In the genomic region with DNA sequence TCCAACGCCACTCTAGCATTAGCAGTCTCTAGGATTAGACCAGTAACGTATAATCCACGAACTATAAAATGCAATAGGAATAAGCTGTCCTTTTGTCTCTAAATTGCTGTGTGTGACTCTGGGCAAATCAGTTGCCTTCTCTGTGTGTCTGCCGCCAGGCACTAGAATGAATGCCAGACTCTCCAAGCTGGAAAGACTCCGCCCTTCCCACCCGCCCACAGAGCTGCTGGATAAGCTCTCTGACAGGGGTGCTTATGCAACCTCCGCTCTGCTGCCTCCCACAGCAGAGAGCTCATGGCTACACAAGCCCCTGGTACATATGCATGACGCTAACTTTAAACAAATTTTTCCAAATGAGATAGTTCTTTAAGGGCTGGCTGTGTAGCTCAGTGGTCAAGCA, we compare ENCODE assay signal across 9 mouse cellular contexts. TPM values are rescaled to one million over a fixed set of nuclear protein-coding genes. Genes with fewer than 3 reads are reported as not detected.
A peak's percentile ranks its signal among the peaks of the same experiment; 100 is the strongest.
DNase-seq lines count a peak whose midpoint lies in the region; ATAC-seq and TF ChIP-seq lines count a peak whose summit lies in the region.
"Had no signal": no experiment of that assay in that cellular context is flagged by ENCODE, and none has a peak within 500 bp of the region (broad histone marks: within the 10 kb centered on the region; RNA-seq: fewer than 3 reads in every experiment).

No protein-coding gene starts in this region.

- H3K4me1 ChIP-seq in heart, embryonic 11.5 days (ENCODE audit: control insufficient read depth, insufficient read depth, low read length): peaks cover 12% of the 10 kb centered on the region; the same call in 1 of the 2 replicates
- H3K4me1 ChIP-seq in heart, adult 2 months (ENCODE audit: control insufficient read depth, insufficient read depth, low read length): peaks cover 6% of the 10 kb centered on the region
- H3K4me1 ChIP-seq in lung, embryonic 15.5 days: peaks cover 19% of the 10 kb centered on the region

- TF ChIP-seq EP300 in heart, adult 2 months (IDR thresholded peaks at IDR 0.05; ENCODE audit: insufficient read depth, low read depth, low read length): 0 out of 2 replicates have a peak, but pooled peaks have one; percentile 53

- H3K27ac ChIP-seq in heart, embryonic 11.5 days (ENCODE audit: low read depth, low read length): no peak overlapping the region
- peak overlapping the region; percentile 56 for H3K27ac ChIP-seq in heart, adult 2 months
- no peak overlapping the region for H3K27ac ChIP-seq in lung, embryonic 15.5 days

- peak; percentile 97 for DNase-seq in heart, adult 11 months
- peak; percentile 60 for DNase-seq in adrenal gland, postnatal 25 days
- peak; percentile 60 to 75 for DNase-seq in heart, adult 2 months
- DNase-seq in kidney, postnatal 36 days: peak; percentile 62 to 65
- no peak for DNase-seq in spleen, adult 12 weeks (ENCODE audit: low spot score)
- no peak for DNase-seq in spleen, adult 18-20 months

- TF ChIP-seq CTCF in heart, adult 2 months (IDR thresholded peaks at IDR 0.05): no peak

- 35% methylated on average over 8 of the region's 8 CpGs for WGBS in heart, embryonic 11.5 days (ENCODE audit: insufficient replicate concordance)
- 26% methylated on average over 8 of the region's 8 CpGs for WGBS in heart, adult 2 months
- 34% methylated on average over 8 of the region's 8 CpGs for WGBS in lung, embryonic 15.5 days

- H3K36me3 ChIP-seq in heart, embryonic 11.5 days (ENCODE audit: control insufficient read depth, insufficient read depth, low read length): no peaks in the 10 kb centered on the region
- no peaks in the 10 kb centered on the region for H3K36me3 ChIP-seq in heart, adult 2 months (ENCODE audit: control insufficient read depth, insufficient read depth, low read length)
- H3K36me3 ChIP-seq in lung, embryonic 15.5 days: no peaks in the 10 kb centered on the region

- H3K4me3 ChIP-seq in heart, embryonic 11.5 days (ENCODE audit: low read depth, low read length): no peak overlapping the region
- H3K4me3 ChIP-seq in heart, adult 2 months: no peak overlapping the region
- H3K4me3 ChIP-seq in lung, embryonic 15.5 days: no peak overlapping the region
- H3K4me3 ChIP-seq: erythroblast, embryonic 14.5 days had no signal

- no peak for TF ChIP-seq POLR2A in heart, adult 2 months (IDR thresholded peaks at IDR 0.05; ENCODE audit: insufficient read depth, low read depth, low read length)

- no peaks in the 10 kb centered on the region for H3K79me2 ChIP-seq in heart, adult 2 months (replicated peaks; ENCODE audit: control insufficient read depth, insufficient read depth, low read length)

- 0 out of 2 replicates have a peak, but pooled peaks cover 2% of the 10 kb centered on the region for H3K9me3 ChIP-seq in heart, embryonic 11.5 days (replicated peaks; ENCODE audit: control insufficient read depth, low read length)
- H3K9me3 ChIP-seq in lung, embryonic 15.5 days: no peaks in the 10 kb centered on the region

- intact Hi-C loops in heart, adult 2 months (cut with DNase I): no loop called here

- no peak overlapping the region for H3K9ac ChIP-seq in heart, embryonic 11.5 days (ENCODE audit: low read depth, low read length)
- no peak overlapping the region for H3K9ac ChIP-seq in heart, adult 2 months (ENCODE audit: low read depth, low read length)
- H3K9ac ChIP-seq in lung, embryonic 15.5 days: no peak overlapping the region

- H3K27me3 ChIP-seq in heart, embryonic 11.5 days (ENCODE audit: control insufficient read depth, insufficient read depth, low read length): peaks cover 7% of the 10 kb centered on the region; the same call in 1 of the 2 replicates
- no peaks in the 10 kb centered on the region for H3K27me3 ChIP-seq in heart, adult 2 months (ENCODE audit: control insufficient read depth, insufficient read depth, low read length)
- no peaks in the 10 kb centered on the region; the same call in 1 of the 2 replicates for H3K27me3 ChIP-seq in lung, embryonic 15.5 days

- no peak overlapping the region for H3K4me2 ChIP-seq in heart, embryonic 11.5 days
- peak overlapping the region; percentile 6; the same call in 1 of the 2 replicates for H3K4me2 ChIP-seq in lung, embryonic 15.5 days

- ATAC-seq in heart, embryonic 11.5 days (replicated peaks; ENCODE audit: insufficient number of reproducible peaks, low FRiP score, low TSS enrichment): no peak
- peak; percentile 74; the same call in 1 of the 2 replicates for ATAC-seq in lung, embryonic 15.5 days (ENCODE audit: borderline replicate concordance, extremely low read depth, low FRiP score, low TSS enrichment)

RNA-seq across cellular contexts. Expression of gene Pnpla1, which starts 17.1 kb away (rescaled TPM):
- polyA plus RNA-seq in heart, embryonic 11.5 days (2014; fragmentation: Nextera tagmentation; extraction: Ambion mirVana): 0.06 TPM in 1 of 2 replicates, not detected in the other
- total RNA-seq in adrenal gland, postnatal 25 days (2021): 0.09 TPM in 1 of 2 replicates, not detected in the other
- total RNA-seq in heart, adult 2 months (2021): not detected
- 0.02 TPM in 1 of 2 replicates, not detected in the other for polyA plus RNA-seq in heart, adult 2 months (2012; rRNA removed)
- polyA plus RNA-seq in lung, embryonic 15.5 days (2015; fragmentation: Nextera tagmentation; extraction: Ambion mirVana): not detected in 2 replicates
- polyA plus RNA-seq: erythroblast, embryonic 14.5 days had no signal

RNA-seq across cellular contexts. Expression of gene 4930539E08Rik, which starts 39.8 kb away (rescaled TPM):
- 0.06 TPM in 1 of 2 replicates, not detected in the other for polyA plus RNA-seq in heart, embryonic 11.5 days (2014; fragmentation: Nextera tagmentation; extraction: Ambion mirVana)
- not detected in 2 replicates for total RNA-seq in adrenal gland, postnatal 25 days (2021)
- not detected for total RNA-seq in heart, adult 2 months (2021)
- polyA plus RNA-seq in heart, adult 2 months (2012; rRNA removed): 0.08 and 0.23 TPM in 2 replicates
- polyA plus RNA-seq in lung, embryonic 15.5 days (2015; fragmentation: Nextera tagmentation; extraction: Ambion mirVana): 0.05 and 0.12 TPM in 2 replicates
- polyA plus RNA-seq: erythroblast, embryonic 14.5 days had no signal

Comparison
In these comparisons a context has a peak if more than half of its experiments do, and no peak if none do; other contexts are left out.
1. DNase-seq: peak in heart, adult 11 months (single experiment), adrenal gland, postnatal 25 days (single experiment), heart, adult 2 months (2 of 2) and kidney, postnatal 36 days (2 of 2); none in spleen, adult 12 weeks (single experiment) and spleen, adult 18-20 months (0 of 2).